Mouse (Mus musculus): ENCODE measurements around the gene Slk. TPM values are rescaled to one million over a fixed set of nuclear protein-coding genes. Genes with fewer than 3 reads are reported as not detected.

Gene Slk
- polyA plus RNA-seq, 1 experiment from 2014 or later: 12.5 TPM

DNA sequence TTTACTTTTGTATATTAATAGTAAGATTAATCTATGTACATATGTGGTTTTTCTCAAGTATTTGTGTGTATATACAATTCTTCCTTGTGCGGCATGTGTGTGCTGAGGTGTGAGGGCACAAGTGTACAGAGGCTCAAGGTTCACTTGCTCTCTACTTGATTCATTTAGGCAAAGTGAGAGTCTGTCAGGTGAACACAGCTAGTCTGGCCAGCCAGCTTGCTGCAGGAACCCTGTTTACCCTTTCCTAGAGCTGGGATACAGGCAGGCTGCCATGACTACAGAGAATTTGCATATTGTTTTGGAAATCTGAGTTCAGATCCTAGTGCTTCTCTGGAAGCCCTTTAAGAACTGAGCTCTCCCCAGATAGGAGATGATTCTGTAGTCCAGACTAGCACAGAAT lies 7.5 kb downstream of the Slk start:
- Histone ChIP-seq H3K36me3 (ENCODE audit: control insufficient read depth, insufficient read depth) (no peaks in the 10 kb centered on the region), H3K27me3 (ENCODE audit: control insufficient read depth, insufficient read depth, low read length) (no peaks in the 10 kb centered on the region), H3K4me2 (ENCODE audit: low read depth, low read length) (no peak overlapping the region), H3K4me1 (ENCODE audit: control insufficient read depth, insufficient read depth, low read length) (peaks cover 22% of the 10 kb centered on the region), H3K27ac (ENCODE audit: low read length) (no peak overlapping the region), H3K9ac (ENCODE audit: low read length) (no peak overlapping the region), H3K4me3 (ENCODE audit: low read length) (no peak overlapping the region), H3K9me3 (replicated peaks; ENCODE audit: control insufficient read depth, low read length) (no peaks in the 10 kb centered on the region)
- ATAC-seq (replicated peaks; ENCODE audit: extremely low read depth, insufficient read depth, low FRiP score): no peak
- 93% methylated on average over 1 of the region's 1 CpGs for WGBS

DNA sequence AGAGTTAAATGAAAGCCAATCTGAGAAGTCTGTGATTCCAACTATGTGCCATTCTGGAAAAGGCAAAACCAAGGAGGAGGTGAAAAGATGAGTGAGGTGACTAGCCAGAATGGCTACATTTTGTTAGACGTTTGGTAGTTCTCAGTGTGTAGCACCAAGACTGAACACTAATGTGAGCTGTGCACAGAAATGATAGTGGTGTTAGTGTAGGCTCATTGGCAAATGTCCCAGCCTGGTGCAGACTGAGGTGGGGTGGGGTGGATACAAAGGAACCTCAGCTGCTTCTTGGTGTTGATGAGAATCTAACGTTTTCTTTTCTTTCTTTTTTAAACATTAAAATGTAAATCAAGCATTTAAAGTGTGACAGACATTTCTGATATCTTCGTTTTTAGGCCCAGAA lies 29.0 kb downstream of the Slk start:
- Histone ChIP-seq H3K27me3 (ENCODE audit: control insufficient read depth, insufficient read depth, low read length) (no peaks in the 10 kb centered on the region), H3K4me3 (ENCODE audit: low read length) (no peak overlapping the region), H3K9me3 (replicated peaks; ENCODE audit: control insufficient read depth, low read length) (0 out of 2 replicates have a peak, but pooled peaks cover 2% of the 10 kb centered on the region), H3K4me1 (ENCODE audit: control insufficient read depth, insufficient read depth, low read length) (no peaks in the 10 kb centered on the region; the same call in 1 of the 2 replicates), H3K27ac (ENCODE audit: low read length) (no peak overlapping the region), H3K36me3 (ENCODE audit: control insufficient read depth, insufficient read depth) (peaks cover 17% of the 10 kb centered on the region), H3K9ac (ENCODE audit: low read length) (no peak overlapping the region), H3K4me2 (ENCODE audit: low read depth, low read length) (no peak overlapping the region)
- no peak for ATAC-seq (replicated peaks; ENCODE audit: extremely low read depth, insufficient read depth, low FRiP score)
- WGBS: 50% methylated on average over 3 of the region's 3 CpGs

GRCm38 (mm10) chr19:47613442-47613841 lies 34.0 kb downstream of the Slk start:
- 53% methylated on average over 7 of the region's 7 CpGs for WGBS
- peaks cover 50% of the 10 kb centered on the region for H3K36me3 ChIP-seq (ENCODE audit: control insufficient read depth, insufficient read depth)

GRCm38 (mm10) chr19:47621478-47621877 lies 42.0 kb downstream of the Slk start:
- Histone ChIP-seq H3K9me3 (replicated peaks; ENCODE audit: control insufficient read depth, low read length) (no peaks in the 10 kb centered on the region), H3K9ac (ENCODE audit: low read length) (no peak overlapping the region), H3K4me2 (ENCODE audit: low read depth, low read length) (no peak overlapping the region), H3K36me3 (ENCODE audit: control insufficient read depth, insufficient read depth) (peaks cover 64% of the 10 kb centered on the region), H3K4me3 (ENCODE audit: low read length) (no peak overlapping the region), H3K4me1 (ENCODE audit: control insufficient read depth, insufficient read depth, low read length) (no peaks in the 10 kb centered on the region), H3K27me3 (ENCODE audit: control insufficient read depth, insufficient read depth, low read length) (no peaks in the 10 kb centered on the region), H3K27ac (ENCODE audit: low read length) (no peak overlapping the region)
- 82% methylated on average over 8 of the region's 8 CpGs for WGBS
- ATAC-seq (replicated peaks; ENCODE audit: extremely low read depth, insufficient read depth, low FRiP score): no peak

More at GRCm38 (mm10) chr19:47613442-47613841, 34.0 kb downstream of the Slk start:
- no peak overlapping the region for H3K4me2 ChIP-seq (ENCODE audit: low read depth, low read length)
- ATAC-seq (replicated peaks; ENCODE audit: extremely low read depth, insufficient read depth, low FRiP score): no peak
- no peak overlapping the region for H3K4me3 ChIP-seq (ENCODE audit: low read length)
- no peaks in the 10 kb centered on the region for H3K4me1 ChIP-seq (ENCODE audit: control insufficient read depth, insufficient read depth, low read length)
- 0 out of 2 replicates have a peak, but pooled peaks cover 2% of the 10 kb centered on the region for H3K9me3 ChIP-seq (replicated peaks; ENCODE audit: control insufficient read depth, low read length)
- no peak overlapping the region for H3K9ac ChIP-seq (ENCODE audit: low read length)
- H3K27ac ChIP-seq (ENCODE audit: low read length): no peak overlapping the region
- H3K27me3 ChIP-seq (ENCODE audit: control insufficient read depth, insufficient read depth, low read length): no peaks in the 10 kb centered on the region

- no peak overlapping the region for H3K4me2 ChIP-seq (ENCODE audit: low read depth, low read length)
- no peak overlapping the region for H3K9ac ChIP-seq (ENCODE audit: low read length)
- H3K36me3 ChIP-seq (ENCODE audit: control insufficient read depth, insufficient read depth): peaks cover 47% of the 10 kb centered on the region
- H3K27me3 ChIP-seq (ENCODE audit: control insufficient read depth, insufficient read depth, low read length): no peaks in the 10 kb centered on the region
- H3K27ac ChIP-seq (ENCODE audit: low read length): no peak overlapping the region
- no peaks in the 10 kb centered on the region for H3K9me3 ChIP-seq (replicated peaks; ENCODE audit: control insufficient read depth, low read length)
- no peak overlapping the region for H3K4me3 ChIP-seq (ENCODE audit: low read length)
- WGBS: 67% methylated on average over 10 of the region's 10 CpGs
- H3K4me1 ChIP-seq (ENCODE audit: control insufficient read depth, insufficient read depth, low read length): no peaks in the 10 kb centered on the region
- ATAC-seq (replicated peaks; ENCODE audit: extremely low read depth, insufficient read depth, low FRiP score): no peak
Observed at GRCm38 (mm10) chr19:47624940-47625711, 45.6 kb downstream of the Slk start.

- Histone ChIP-seq H3K27ac (ENCODE audit: low read length) (no peak overlapping the region), H3K4me1 (ENCODE audit: control insufficient read depth, insufficient read depth, low read length) (no peaks in the 10 kb centered on the region), H3K9ac (ENCODE audit: low read length) (no peak overlapping the region), H3K4me3 (ENCODE audit: low read length) (no peak overlapping the region), H3K4me2 (ENCODE audit: low read depth, low read length) (no peak overlapping the region), H3K9me3 (replicated peaks; ENCODE audit: control insufficient read depth, low read length) (no peaks in the 10 kb centered on the region), H3K36me3 (ENCODE audit: control insufficient read depth, insufficient read depth) (peaks cover 34% of the 10 kb centered on the region), H3K27me3 (ENCODE audit: control insufficient read depth, insufficient read depth, low read length) (no peaks in the 10 kb centered on the region)
- ATAC-seq (replicated peaks; ENCODE audit: extremely low read depth, insufficient read depth, low FRiP score): no peak
- 94% methylated on average over 10 of the region's 10 CpGs for WGBS
Observed at GRCm38 (mm10) chr19:47627450-47627849, 48.0 kb downstream of the Slk start.

DNA sequence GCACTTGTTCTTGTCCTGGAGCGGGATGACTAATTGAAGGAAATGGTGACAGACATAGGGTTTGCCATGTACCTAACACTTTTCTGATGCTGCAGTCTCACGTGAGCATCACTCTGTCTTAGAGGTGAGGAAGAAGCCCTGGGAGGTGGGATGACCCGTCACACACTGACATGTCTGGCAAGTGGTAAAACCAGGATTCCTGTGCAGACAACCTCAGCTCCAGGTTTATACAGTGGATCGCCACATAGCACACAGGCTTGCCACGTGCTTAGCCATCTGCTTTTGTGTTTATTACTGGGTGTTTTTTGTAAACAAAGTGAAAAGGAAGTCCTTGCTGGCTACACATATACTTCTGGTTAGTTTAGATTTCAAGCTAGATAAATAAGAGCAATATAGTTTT lies 49.6 kb downstream of the Slk start:
- H3K9me3 ChIP-seq (replicated peaks; ENCODE audit: control insufficient read depth, low read length): no peaks in the 10 kb centered on the region
- no peak overlapping the region for H3K27ac ChIP-seq (ENCODE audit: low read length)
- H3K27me3 ChIP-seq (ENCODE audit: control insufficient read depth, insufficient read depth, low read length): no peaks in the 10 kb centered on the region
- peaks cover 22% of the 10 kb centered on the region for H3K36me3 ChIP-seq (ENCODE audit: control insufficient read depth, insufficient read depth)
- H3K4me2 ChIP-seq (ENCODE audit: low read depth, low read length): no peak overlapping the region
- WGBS: 73% methylated on average over 5 of the region's 5 CpGs
- no peak for ATAC-seq (replicated peaks; ENCODE audit: extremely low read depth, insufficient read depth, low FRiP score)
- H3K4me3 ChIP-seq (ENCODE audit: low read length): no peak overlapping the region
- H3K4me1 ChIP-seq (ENCODE audit: control insufficient read depth, insufficient read depth, low read length): no peaks in the 10 kb centered on the region
- no peak overlapping the region for H3K9ac ChIP-seq (ENCODE audit: low read length)

GRCm38 (mm10) chr19:47630381-47630780 lies 50.9 kb downstream of the Slk start:
- ATAC-seq (replicated peaks; ENCODE audit: extremely low read depth, insufficient read depth, low FRiP score): no peak
- Histone ChIP-seq H3K4me1 (ENCODE audit: control insufficient read depth, insufficient read depth, low read length) (no peaks in the 10 kb centered on the region), H3K4me2 (ENCODE audit: low read depth, low read length) (no peak overlapping the region), H3K4me3 (ENCODE audit: low read length) (no peak overlapping the region), H3K36me3 (ENCODE audit: control insufficient read depth, insufficient read depth) (peaks cover 14% of the 10 kb centered on the region), H3K9me3 (replicated peaks; ENCODE audit: control insufficient read depth, low read length) (no peaks in the 10 kb centered on the region), H3K27ac (ENCODE audit: low read length) (no peak overlapping the region), H3K27me3 (ENCODE audit: control insufficient read depth, insufficient read depth, low read length) (no peaks in the 10 kb centered on the region), H3K9ac (ENCODE audit: low read length) (no peak overlapping the region)
- 77% methylated on average over 5 of the region's 5 CpGs for WGBS

DNA sequence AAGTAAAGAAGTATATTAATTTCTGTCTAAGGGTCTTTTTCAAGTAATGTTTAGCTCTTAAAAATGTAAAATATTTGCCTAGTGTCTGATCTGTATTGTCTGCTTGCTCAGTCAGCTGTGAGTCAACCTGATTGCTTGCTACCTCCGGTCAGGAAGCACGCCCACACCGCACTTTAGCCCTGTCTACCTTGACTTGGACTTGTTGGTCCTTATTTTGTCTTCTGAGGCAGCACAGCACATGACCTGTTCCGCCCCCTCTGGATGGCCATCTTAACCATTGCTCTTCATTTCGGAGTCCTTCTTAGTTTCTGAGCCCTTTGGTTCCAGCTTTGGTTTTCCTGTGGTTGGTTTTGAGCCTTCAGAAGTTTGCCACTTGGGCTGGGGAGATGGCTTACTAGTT lies 52.3 kb downstream of the Slk start:
- H3K9me3 ChIP-seq (replicated peaks; ENCODE audit: control insufficient read depth, low read length): no peaks in the 10 kb centered on the region
- no peaks in the 10 kb centered on the region for H3K27me3 ChIP-seq (ENCODE audit: control insufficient read depth, insufficient read depth, low read length)
- no peaks in the 10 kb centered on the region for H3K4me1 ChIP-seq (ENCODE audit: control insufficient read depth, insufficient read depth, low read length)
- no peak overlapping the region for H3K27ac ChIP-seq (ENCODE audit: low read length)
- H3K36me3 ChIP-seq (ENCODE audit: control insufficient read depth, insufficient read depth): peaks cover 17% of the 10 kb centered on the region
- H3K4me3 ChIP-seq (ENCODE audit: low read length): no peak overlapping the region
- H3K4me2 ChIP-seq (ENCODE audit: low read depth, low read length): no peak overlapping the region
- no peak overlapping the region for H3K9ac ChIP-seq (ENCODE audit: low read length)
- ATAC-seq (replicated peaks; ENCODE audit: extremely low read depth, insufficient read depth, low FRiP score): no peak
- 93% methylated on average over 5 of the region's 5 CpGs for WGBS

Data from heart, embryonic 16.5 days (tissue).